Mouse (Mus musculus) E14TG2a.4 (cell line): ENCODE data around the gene Tcp11.

ENCODE experiments used
- CTCF ChIP-seq: conservative IDR thresholded peaks from 2 replicates; pipeline ENCODE4 v1.5.1; 2014; ENCODE audit warnings: low read length
- NANOG ChIP-seq: IDR thresholded peaks from 2 replicates; pipeline ENCODE4 v1.6.1; 2014; ENCODE audit warnings: borderline replicate concordance, low read length, mixed read lengths
- POU5F1 ChIP-seq: IDR thresholded peaks from 2 replicates; pipeline ENCODE4 v1.6.1; 2014; ENCODE audit warnings: low read length, borderline replicate concordance

DNA sequence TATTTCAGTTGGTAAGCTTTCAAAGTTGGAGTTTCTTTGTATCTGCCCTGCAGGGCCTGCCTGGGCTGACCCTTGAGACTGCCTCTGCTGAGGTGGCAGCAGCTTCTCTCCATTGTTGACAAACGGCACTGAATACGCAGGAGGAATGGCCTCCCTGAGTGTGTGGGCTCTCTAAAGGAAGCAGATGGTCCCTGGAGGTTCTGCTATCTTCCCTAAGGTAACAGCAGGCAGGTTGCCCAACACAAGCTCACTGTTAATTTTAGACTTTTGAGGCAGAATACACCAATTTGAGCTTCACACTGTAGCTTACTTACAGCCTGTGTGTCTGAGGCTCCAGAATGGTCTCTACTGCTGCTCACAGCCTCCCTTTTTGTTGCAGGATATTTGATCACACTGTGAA, 7.7 kb downstream of the Tcp11 start:
- no peak for TF ChIP-seq CTCF
- TF ChIP-seq NANOG, result no peak
- TF ChIP-seq POU5F1, result no peak
